Mouse (Mus musculus): ENCODE measurements around the gene Dynlrb2.

The Dynlrb2 gene

DNA sequence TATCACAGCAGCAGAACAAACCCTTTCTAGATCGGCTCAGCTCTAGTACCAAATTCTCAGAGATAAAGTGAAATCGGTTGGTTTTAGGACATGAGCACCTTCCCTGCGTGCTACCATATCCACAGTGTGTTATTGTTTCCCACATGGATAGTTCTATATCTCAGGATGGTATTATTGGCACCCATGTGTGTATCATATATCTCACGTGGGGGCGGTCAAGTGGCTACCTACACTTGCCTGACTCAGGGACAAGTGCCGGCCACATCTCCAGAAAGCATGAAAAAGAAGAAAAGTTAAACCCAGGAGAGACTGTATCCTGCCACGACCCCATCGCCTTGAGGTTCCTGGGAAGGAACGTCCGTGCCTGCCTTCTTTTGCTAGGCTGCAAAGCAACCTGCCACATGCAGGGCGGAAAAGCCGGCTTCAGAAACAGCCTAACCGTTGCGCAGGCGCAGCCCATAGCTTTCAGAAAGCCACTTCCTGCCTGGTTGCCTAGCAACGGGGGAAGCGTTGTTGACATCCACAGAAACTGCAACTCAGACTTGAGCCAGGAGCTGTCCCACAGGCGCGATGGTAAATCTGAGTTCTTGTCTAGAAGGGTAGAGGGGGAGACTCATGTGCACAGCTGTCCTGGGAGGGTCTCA is at the start of gene Dynlrb2:
Gene Dynlrb2 (plus strand): TSS at position 498 of the 644 bp plus-strand sequence.
- peak; percentile 75 for DNase-seq (ENCODE audit: low read depth, low spot score)

DNA sequence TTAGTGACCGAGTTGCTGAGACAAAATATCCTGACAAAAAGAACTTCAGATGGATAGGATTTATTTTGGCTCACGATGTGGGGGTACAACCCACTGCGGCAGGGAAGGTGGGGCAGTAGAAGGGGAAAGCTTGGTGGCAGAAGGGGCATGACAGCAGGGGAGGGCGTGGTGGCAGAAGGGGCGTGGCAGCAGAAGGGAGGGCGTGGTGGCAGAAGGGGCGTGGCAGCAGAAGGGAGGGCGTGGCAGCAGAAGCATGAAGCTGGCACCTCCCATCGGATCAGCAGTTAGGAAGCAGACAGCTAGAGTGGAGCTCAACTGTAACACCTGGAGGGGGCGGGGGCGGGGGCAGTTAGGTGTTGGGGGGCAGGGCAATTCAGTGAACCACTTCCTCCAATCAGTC is 46.2 kb upstream of the Dynlrb2 start:
- DNase-seq (ENCODE audit: low read depth, low spot score) = no peak

DNA sequence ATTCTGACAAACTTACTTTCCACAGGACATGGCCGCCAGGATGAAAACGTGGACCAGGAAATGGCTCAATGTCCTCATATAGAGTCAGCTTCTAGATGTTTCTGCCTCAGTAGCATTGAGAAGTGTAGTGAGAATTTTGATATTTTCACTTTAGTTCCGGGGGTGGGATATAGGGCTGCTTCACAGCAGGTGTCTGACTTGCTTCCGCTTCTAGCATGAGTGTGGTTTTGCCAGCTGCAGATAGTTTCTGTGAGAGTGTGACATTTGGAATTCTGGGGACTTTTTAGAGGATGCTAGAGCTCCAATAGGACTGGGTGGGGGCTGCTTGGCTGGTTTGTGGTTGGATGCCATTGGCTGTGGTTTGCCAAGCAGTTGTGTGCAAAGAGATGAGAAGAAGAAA is 43.3 kb upstream of the Dynlrb2 start:
- no peak for DNase-seq (ENCODE audit: low read depth, low spot score)

DNA sequence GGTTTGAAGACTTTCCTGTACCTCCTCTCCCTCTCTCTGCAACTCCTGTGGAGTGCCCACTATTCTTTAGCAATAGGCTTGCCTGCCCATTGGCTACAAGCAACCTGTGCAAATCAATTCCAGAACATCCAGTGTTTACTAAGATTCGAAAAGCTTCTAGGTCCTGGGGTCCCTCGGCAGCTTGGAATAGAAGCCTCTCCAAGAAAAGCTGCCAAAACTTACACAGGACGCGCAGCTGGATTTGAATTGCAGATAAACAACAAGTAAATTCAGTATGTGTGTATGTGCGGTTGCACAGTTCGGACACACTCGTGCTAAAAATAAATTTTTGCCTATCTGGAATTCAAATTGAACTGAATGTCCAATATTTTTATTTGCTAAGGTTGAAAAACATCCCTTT is 38.2 kb upstream of the Dynlrb2 start:
- no peak for DNase-seq (ENCODE audit: low read depth, low spot score)

DNA sequence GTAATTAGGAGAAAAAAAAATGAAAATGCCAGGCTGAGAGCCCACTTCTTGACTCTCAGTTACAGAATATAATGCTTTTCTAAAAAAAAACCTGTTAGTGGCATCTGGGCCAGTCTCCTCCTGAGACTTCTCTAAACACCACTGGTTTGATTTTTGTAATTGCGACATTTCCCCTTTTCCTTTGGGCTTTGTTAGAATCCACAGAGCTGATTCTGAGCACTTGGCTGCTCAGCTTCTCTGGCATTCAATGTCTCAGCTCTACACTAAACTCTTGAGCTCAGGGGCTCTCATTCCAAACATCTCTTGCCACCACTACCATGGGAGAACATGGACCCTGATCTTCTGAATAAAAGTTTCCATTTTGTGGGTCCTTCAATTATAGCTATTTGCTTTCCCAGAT is 37.7 kb upstream of the Dynlrb2 start:
- no peak for DNase-seq (ENCODE audit: low read depth, low spot score)

DNA sequence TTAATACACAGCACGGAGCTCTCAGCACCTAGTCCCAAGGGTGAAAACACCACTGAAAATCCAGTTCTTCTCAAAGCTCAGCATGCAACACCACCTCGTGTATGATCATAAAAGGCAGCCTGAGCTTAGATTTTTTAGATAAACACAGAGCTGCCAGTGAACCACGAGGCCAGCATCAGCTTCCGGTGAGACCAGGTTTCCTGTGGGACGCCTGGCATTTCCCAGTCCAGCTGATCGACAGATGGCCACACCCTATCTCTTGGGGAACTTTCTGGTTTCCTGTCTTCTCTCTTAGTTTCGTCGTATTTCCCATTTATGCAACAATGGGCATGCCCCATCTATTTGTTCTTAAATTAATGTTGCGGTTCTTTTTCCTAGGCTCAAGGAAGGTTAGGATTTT is 26.8 kb upstream of the Dynlrb2 start:
- no peak for DNase-seq (ENCODE audit: low read depth, low spot score)

DNA sequence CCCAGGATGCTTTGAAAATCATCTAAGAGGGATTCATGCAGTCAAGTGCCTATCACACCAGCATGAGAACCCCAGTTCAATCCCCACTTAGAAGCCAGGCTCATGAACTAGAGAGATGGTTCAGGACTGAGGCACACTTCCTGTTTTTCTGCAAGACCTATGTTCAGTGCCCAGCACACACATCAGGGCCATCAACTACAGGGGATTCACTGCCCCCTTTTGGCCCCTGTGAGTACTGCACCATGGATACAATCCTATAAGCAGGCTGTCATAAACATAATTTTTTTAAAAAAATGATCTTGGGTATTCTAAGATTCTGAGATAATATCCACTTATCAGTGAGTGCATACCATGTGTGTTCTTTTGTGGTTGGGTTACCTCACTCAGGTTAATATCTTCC is 26.1 kb upstream of the Dynlrb2 start:
- no peak for DNase-seq (ENCODE audit: low read depth, low spot score)

DNA sequence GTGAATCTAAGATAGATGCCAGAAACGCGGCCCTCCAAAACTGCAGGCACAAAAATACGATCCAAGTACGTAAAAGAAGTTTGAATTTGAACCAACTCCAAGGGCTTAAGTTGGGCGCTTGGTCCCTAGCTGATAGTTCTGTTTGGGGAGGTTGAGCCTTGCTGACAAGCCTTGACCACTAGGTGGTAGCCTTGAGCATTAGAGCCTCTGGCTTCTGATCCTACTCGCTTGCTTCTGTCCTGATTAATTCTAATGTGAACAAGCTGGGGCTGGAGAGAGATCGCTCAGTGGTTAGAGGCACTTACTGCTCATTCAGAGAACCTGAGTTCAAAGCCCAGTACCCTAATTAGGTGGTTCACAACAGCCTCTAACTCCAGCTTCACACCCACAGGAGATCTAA is 23.9 kb upstream of the Dynlrb2 start:
- peak; percentile 45 for DNase-seq (ENCODE audit: low read depth, low spot score)

DNA sequence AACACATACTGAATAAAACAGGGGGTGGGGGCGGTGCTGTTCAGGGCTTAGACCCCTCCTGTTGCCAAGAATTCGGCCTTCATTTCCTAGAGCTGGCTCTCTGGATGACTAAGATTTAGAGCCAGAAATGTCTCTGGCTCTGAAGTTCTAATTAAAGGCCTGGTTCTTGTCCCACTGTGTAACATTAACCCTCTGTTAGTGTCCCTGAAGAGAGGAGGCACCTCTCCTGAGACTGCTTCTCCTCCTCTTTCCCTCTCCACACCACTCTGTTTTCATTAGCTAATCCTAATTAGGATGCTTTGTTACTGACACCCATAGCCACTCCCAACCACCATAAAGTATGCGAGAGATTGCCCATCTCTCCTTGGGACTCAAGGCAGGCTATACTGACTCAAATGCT is 22.0 kb upstream of the Dynlrb2 start:
- no peak for DNase-seq (ENCODE audit: low read depth, low spot score)

DNA sequence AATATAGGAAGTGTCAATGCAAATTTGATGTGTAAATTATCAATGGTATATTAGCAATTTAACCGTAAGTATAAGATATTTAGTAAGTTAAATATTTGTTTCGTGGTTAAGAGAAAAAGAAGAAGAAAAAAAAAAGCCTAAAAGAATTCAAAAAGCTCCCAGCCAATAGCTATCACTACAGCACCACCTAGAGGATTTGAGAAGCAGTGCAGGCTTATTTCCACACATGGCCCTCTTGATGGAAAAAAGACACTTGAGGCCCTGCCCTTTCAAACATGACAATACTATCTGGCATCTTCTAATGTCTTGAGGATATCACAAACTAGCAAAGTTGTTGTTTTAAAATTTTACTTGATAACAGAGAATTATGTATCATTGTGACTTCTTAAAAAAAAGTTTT is 20.7 kb upstream of the Dynlrb2 start:
- DNase-seq (ENCODE audit: low read depth, low spot score) = no peak

DNA sequence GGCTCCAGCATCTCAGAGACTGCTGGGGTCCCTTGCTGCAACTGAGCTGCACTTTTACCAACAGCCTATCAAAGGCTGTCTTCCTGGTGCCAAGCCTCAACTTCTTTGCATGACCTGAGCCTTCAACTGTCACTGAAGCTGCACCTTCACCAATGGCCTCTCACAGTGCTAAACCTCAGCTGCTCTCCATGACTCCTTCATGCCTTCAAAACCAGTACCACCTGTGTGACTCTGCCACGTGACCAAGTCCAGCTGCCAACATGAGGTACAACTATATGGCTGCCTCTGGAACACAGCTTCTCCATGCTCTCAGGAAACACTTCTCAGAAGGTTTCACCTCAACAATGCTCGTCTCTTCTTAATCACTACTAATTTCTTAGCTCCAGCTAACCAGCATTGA is 16.2 kb upstream of the Dynlrb2 start:
- DNase-seq (ENCODE audit: low read depth, low spot score) = no peak

DNA sequence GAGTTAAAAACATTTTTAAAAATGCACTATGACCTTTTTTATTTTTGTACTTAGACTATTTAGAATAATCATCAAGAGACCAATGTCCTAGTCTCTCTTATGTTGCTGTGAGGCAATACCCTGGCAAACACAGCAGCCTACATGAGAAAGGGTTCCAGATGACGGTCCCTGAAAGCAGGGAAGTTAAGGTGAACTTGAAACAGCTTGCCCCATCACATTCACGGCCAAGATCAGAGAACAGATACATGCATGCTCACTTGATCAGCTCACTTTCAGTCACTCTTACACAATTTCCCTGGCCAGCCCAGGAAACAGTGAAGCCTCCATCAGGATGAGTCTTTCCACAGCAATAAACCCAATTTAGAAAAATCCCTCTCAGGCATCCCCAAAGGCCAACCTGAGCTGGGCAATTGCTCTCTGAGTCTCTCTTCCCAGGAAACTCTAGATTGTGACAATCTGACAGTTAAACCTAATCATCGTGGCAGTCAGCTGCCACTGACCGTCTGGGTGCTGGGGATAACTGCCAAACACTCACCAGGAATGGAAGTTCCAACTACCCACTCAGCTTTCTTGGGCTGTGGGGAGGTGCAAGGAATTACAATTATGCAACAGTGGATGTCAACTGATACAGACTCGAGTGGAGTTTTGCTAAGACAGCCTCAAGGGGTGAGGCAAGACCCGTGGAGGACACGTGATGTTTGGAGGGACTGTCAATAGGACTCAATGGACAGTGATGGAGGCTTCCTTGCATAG is 4.5 kb upstream of the Dynlrb2 start:
- DNase-seq (ENCODE audit: low read depth, low spot score) = no peak

DNA sequence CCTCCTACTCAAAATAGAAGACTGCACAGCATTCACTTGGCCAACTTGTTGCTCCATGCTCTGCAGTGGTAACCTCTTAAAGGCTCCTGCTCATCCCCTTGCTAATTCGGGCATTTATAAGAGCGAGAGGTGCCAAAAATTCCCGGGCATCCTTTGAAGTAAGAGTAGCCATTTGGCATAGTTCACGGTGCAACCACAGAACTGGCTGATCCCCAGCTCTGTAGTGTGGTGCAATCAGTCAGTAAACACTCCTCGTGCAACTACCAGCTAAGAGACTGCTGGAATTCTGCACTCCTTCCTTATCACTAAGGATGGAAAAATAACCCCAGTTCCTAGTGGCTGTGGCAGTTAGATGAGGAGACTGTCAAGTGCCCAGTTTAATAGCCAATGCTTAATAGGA is 3.9 kb downstream of the Dynlrb2 start:
- no peak for DNase-seq (ENCODE audit: low read depth, low spot score)

DNA sequence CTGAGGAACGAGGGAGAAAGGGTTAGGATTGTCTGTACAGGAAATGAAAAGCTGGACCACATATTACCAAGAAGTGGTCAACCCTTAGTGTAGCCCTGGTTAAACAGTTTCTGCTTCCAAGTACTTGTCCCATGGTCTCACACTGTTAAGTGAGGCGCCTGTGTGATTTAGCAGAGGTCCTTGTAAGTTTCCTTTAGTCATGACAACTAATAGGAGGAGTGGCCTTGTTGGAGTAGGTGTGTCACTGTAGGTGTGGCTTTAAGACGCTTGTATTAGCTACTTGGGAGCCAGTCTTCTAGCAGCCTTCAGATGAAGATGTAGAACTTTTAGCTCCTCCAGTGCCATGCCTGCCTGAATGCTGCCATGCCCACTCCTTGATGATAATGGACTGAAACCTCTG is 4.5 kb downstream of the Dynlrb2 start:
- no peak for DNase-seq (ENCODE audit: low read depth, low spot score)

DNA sequence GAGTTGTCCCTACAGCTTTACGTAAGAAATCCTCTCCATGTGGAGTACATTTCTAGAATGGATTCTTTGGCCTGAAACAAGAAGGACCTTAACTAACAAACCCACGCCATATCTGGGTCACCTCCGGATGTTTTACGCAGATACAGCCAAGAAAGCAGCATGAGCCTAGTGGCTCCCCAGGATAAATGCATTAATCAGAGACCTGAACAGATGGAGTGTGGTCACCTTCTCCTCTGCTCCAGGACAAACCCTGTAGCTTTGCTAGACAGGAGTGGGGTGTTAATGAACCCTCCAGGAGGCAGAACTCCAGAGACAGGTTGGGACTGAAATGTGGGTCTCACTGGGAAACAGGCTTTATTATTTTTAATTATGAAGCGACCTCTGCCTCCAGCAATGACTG is 14.9 kb downstream of the Dynlrb2 start:
- no peak for DNase-seq (ENCODE audit: low read depth, low spot score)

DNA sequence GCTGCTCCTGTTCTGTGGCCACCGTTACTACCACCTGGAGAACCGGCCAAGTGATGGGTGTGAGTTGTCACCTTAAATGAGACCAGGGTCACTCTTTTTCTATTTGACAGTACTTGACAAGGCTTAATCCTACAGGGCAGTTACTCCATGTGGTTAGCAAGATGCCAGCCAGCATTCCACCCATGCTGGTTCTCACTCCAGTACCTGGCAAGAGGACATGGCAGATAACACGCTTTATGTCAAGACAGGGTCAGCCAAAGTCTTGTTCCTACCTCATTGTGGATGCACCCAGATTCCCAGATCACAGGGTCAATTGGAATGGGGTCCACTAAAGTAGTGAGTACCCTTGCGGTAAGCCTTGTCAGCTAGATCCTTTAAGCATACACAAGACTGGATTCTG is 16.4 kb downstream of the Dynlrb2 start:
- no peak for DNase-seq (ENCODE audit: low read depth, low spot score)

DNA sequence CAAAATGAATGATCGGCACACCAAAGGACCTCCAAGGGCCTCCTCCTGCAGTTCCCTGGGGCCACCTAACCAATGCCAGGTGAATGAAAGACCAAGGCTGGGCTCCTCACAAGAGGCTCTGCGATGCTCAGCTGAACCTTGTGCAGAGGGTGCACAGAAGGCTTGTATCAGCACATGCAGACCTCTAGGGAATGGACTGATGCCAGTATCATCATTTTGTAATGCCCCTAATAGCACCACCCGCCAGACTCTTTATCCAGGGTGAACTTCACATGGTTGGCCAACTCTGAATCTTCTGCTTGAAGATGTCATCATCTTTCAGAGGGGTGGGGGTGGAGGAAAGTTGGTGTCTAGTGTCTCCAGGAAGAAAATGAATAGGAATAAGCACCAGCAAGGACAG is 16.9 kb downstream of the Dynlrb2 start:
- no peak for DNase-seq (ENCODE audit: low read depth, low spot score)

DNA sequence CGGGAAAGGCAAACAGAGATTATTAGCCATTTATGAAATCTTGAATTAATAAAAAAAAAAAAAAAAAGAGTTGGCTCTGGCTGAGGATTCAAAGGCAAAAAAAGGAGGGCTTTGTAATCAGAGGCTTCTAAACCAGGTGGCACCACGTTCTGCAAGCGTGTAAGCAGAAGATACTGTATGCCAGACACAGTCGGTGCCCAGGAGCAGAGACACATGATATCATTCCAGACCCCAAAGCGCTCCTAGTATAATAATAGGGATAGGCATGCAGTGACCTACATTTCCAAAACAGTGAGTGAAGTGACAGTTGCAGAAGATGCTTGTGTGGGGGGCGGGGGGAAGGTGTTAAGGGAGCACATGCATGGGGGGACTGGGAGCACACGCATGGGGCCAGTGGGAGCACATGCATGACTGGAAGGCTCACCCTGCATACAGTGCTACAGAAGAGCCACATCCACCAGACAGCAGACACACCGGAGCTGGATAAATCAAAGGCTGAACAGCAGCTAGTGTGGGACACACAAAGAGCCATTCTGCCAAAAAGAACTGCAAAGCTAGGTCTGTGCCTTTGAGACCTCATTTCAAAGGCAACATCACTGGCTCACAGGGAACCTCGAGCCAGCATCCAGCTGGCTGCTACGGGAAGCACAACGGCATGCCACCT is 17.5 kb downstream of the Dynlrb2 start:
- DNase-seq (ENCODE audit: low read depth, low spot score) = no peak

DNA sequence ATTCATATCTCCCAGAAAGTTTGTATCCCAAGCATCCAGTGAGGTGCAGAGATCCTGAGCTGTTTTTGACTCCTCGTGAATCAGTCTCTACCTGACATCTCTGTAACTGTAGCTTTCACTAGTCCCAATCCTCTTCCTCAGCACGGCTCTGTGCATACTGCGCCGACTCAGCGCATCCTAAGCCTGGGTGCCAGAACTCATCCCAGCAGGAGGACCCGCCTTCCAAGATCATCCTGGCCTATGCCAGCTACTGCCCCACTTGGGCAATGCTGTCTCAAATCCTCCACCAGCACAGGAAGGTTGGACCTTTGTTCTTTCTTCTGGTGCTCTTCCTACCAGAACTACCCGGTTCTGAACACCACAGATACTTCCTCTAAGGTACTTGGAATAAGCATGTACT is 20.1 kb downstream of the Dynlrb2 start:
- DNase-seq (ENCODE audit: low read depth, low spot score) = no peak

DNA sequence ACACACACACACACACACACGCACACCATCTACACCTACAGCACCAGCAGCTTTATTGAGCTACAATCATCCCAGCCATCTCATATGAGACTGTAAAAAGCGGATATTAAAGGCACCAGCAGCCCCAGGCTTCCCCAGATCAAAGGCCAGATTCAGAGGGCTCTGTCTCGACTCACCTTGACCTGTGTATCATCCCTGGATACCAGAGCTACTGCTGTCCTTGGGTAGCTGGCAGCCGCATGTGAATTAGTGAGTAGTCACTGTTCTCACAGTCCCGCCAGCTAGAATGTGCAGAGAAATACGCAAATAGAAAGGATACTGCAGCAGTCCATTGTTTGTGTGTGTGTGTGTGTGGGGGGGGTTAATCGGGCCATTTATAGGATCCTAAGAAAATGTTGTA is 24.0 kb downstream of the Dynlrb2 start:
- no peak for DNase-seq (ENCODE audit: low read depth, low spot score)

DNA sequence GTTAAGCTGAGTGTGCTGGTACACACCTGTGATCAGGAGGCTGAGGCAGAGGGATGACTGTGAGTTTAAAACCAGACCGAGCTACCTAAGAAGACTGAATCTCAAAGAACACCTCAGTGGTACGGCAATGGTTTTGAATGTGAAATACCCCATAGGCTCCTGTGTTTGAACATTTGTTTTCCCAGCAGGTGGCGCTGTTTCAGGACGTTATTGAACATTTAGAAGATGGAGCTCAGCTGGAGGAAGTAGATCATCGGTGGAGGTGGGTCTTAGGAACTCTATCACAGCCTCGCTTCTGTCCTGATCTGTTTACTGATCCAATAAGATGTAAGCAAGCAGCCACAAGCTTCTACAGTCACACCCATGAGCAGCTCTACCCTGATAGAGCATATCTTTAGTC is 28.3 kb downstream of the Dynlrb2 start:
- no peak for DNase-seq (ENCODE audit: low read depth, low spot score)

DNA sequence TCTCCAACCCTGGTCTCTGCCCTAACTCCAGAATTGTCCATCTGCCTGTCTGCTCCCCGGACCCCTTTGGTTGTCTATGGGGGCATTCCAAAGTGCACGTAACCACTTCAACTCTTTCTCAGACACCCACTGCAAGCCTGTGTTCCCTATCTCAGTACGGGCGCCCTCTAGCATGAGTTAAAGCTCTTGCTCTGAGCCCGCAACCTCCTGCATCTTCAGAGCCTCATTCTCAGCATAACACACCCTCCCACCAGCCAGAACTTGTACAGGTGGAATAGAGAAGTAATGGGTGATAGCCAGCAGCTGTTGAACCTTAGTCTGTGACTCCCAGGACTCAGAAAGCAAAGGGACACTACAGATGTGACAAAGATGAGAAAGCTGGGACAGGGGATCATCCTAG is 32.0 kb downstream of the Dynlrb2 start:
- DNase-seq (ENCODE audit: low read depth, low spot score) = no peak

DNA sequence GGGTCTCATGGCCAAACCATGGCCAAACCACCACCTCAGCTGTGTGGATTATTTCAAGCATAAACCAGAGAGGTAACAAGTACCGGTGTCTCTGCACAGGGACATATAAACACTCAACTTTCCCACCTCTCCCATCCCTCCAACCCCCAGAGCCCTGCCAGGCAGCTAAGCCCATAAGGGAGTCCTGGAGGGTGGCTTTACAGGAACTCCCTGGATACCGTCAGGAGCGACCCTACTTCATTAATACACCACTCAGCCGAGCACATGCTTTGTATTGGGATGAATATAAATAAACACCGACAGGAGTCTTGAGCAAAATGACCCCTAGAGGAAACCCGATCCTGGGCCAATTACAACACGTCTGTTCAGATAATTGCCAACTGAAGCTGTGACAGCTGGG is 34.0 kb downstream of the Dynlrb2 start:
- DNase-seq (ENCODE audit: low read depth, low spot score) = no peak
